Mouse (Mus musculus) forebrain, embryonic 16.5 days (tissue): ENCODE results near the gene Lsr. TPM values are rescaled to one million over a fixed set of nuclear protein-coding genes. Genes with fewer than 3 reads are reported as not detected.
"Not testable (repeated sequence)": the region's sequence is repeated elsewhere in the genome, so short reads cannot be mapped to it uniquely, and the experiment has no call there.

Experiments used
- ATAC-seq: fragments of 200-750 bp; cut with Nextera tagmentation; 2 replicates; pipeline ENCODE4 v1.8.0; 2017; ENCODE audit warnings: mild to moderate bottlenecking, moderate library complexity
- H3K27ac ChIP-seq: fragments of 300-500 bp; sonication (generic); 2 replicates; pipeline ENCODE4 v1.5.1; 2014; ENCODE audit warnings: low read length, control low read depth
- H3K27me3 ChIP-seq: fragments of 300-500 bp; sonication (generic); replicated peaks from 2 replicates; pipeline ENCODE4 v1.6.1; 2014; ENCODE audit warnings: low read length; ENCODE audit not compliant: control insufficient read depth, insufficient read depth
- H3K36me3 ChIP-seq: fragments of 300-500 bp; sonication (generic); 2 replicates; pipeline ENCODE4 v1.6.1; 2014; ENCODE audit not compliant: control insufficient read depth, insufficient read depth
- H3K4me1 ChIP-seq: fragments of 300-500 bp; sonication (generic); replicated peaks from 2 replicates; pipeline ENCODE4 v1.6.1; 2014; ENCODE audit warnings: low read length; ENCODE audit not compliant: control insufficient read depth, insufficient read depth
- H3K4me2 ChIP-seq: fragments of 300-500 bp; sonication (generic); 2 replicates; pipeline ENCODE4 v1.6.1; 2014; ENCODE audit warnings: mild to moderate bottlenecking, low read length, control low read depth
- H3K4me3 ChIP-seq: fragments of 300-500 bp; sonication (generic); replicated peaks from 2 replicates; pipeline ENCODE4 v1.5.1; 2014; ENCODE audit warnings: mild to moderate bottlenecking, low read length, control low read depth
- H3K9ac ChIP-seq: fragments of 300-500 bp; sonication (generic); replicated peaks from 2 replicates; pipeline ENCODE4 v1.6.1; 2014; ENCODE audit warnings: low read depth, low read length, control low read depth
- H3K9me3 ChIP-seq: fragments of 300-500 bp; sonication (generic); 2 replicates; pipeline ENCODE4 v1.6.1; 2016; ENCODE audit warnings: low read length; ENCODE audit not compliant: control insufficient read depth
- WGBS: fragments of 180-500 bp; shearing (Covaris S2); extraction: QIAGEN DNeasy Blood & Tissue Kit; methylation state at CpG from one replicate; pipeline ENCODE4 v1.1.7; 2014; 5-methylcytosine and 5-hydroxymethylcytosine counted together
- polyA plus RNA-seq: library from polyadenylated mRNA; unstranded; fragments of >200 nt; fragmentation: Nextera tagmentation; extraction: Ambion mirVana; gene quantifications from 2 replicates; pipeline ENCODE4 v1.2.1, GENCODE M21; 2015

The Lsr gene
- polyA plus RNA-seq, 1 experiment from 2014 or later = 21.3 TPM

GRCm38 (mm10) chr7:30945876-30946275 lies 27.4 kb downstream of the Lsr start:
- Histone ChIP-seq H3K36me3 (no peaks in the 10 kb centered on the region; the same call in 1 of the 2 replicates), H3K27me3 (no peaks in the 10 kb centered on the region), H3K9me3 (no peaks in the 10 kb centered on the region), H3K4me3 (no peak overlapping the region), H3K4me2 (no peak overlapping the region), H3K4me1 (no peaks in the 10 kb centered on the region), H3K27ac (no peak overlapping the region), H3K9ac (no peak overlapping the region)
- ATAC-seq = no peak
- WGBS = 95% methylated on average over 7 of the region's 7 CpGs

- WGBS = 92% methylated on average over 7 of the region's 7 CpGs
- not testable (repeated sequence) for H3K36me3 ChIP-seq, H3K9ac ChIP-seq, H3K4me3 ChIP-seq, H3K4me2 ChIP-seq, H3K27ac ChIP-seq, H3K9me3 ChIP-seq, ATAC-seq, H3K27me3 ChIP-seq, H3K4me1 ChIP-seq
Observed at GRCm38 (mm10) chr7:30945466-30945865, 27.8 kb downstream of the Lsr start.

GRCm38 (mm10) chr7:30944706-30945105 lies 28.6 kb downstream of the Lsr start:
- not testable (repeated sequence) for ATAC-seq

GRCm38 (mm10) chr7:30943909-30944635 lies 29.2 kb downstream of the Lsr start, which contains the start of gene Hamp:
Gene Hamp, minus strand, starts transcription at chr7:30944032.
- Histone ChIP-seq H3K36me3 (no peaks in the 10 kb centered on the region; the same call in 1 of the 2 replicates), H3K4me3 (no peak within 1 kb of the TSS), H3K27ac (no peak within 1 kb of the TSS), H3K4me1 (no peaks in the 10 kb centered on the region), H3K27me3 (no peaks in the 10 kb centered on the region), H3K9me3 (no peaks in the 10 kb centered on the region), H3K4me2 (no peak within 1 kb of the TSS), H3K9ac (no peak within 1 kb of the TSS)
- no peak for ATAC-seq
- 63% methylated on average over 9 of the region's 9 CpGs for WGBS

More at GRCm38 (mm10) chr7:30944706-30945105, 28.6 kb downstream of the Lsr start:
- not testable (repeated sequence) for H3K4me1 ChIP-seq, H3K36me3 ChIP-seq, H3K4me2 ChIP-seq, H3K27me3 ChIP-seq, H3K9ac ChIP-seq, H3K9me3 ChIP-seq, H3K27ac ChIP-seq, H3K4me3 ChIP-seq
- 64% methylated on average over 2 of the region's 2 CpGs for WGBS

- H3K4me3 ChIP-seq, H3K4me2 ChIP-seq, H3K27me3 ChIP-seq, H3K9ac ChIP-seq, H3K27ac ChIP-seq, H3K9me3 ChIP-seq, H3K4me1 ChIP-seq, H3K36me3 ChIP-seq, ATAC-seq: not testable (repeated sequence)
- WGBS = 77% methylated on average over 3 of the region's 3 CpGs
Observed at GRCm38 (mm10) chr7:30942365-30942764, 30.9 kb downstream of the Lsr start.

- H3K36me3 ChIP-seq, H3K4me1 ChIP-seq, H3K9ac ChIP-seq, H3K27me3 ChIP-seq, ATAC-seq, H3K9me3 ChIP-seq, H3K4me2 ChIP-seq, H3K27ac ChIP-seq, H3K4me3 ChIP-seq: not testable (repeated sequence)
- 87% methylated on average over 1 of the region's 1 CpGs for WGBS
Observed at GRCm38 (mm10) chr7:30940070-30940469, 33.2 kb downstream of the Lsr start.

GRCm38 (mm10) chr7:30935422-30936099 lies 37.7 kb downstream of the Lsr start:
- not testable (repeated sequence) for H3K27me3 ChIP-seq

GRCm38 (mm10) chr7:30924581-30924980 lies 48.7 kb downstream of the Lsr start, which contains the start of gene Hamp2:
Gene Hamp2, minus strand, starts transcription at chr7:30924681.
- H3K9me3 ChIP-seq, H3K36me3 ChIP-seq, H3K4me3 ChIP-seq, H3K27ac ChIP-seq, H3K4me1 ChIP-seq, ATAC-seq, H3K9ac ChIP-seq, H3K4me2 ChIP-seq, H3K27me3 ChIP-seq: not testable (repeated sequence)
- WGBS = 71% methylated on average over 2 of the region's 2 CpGs

More at GRCm38 (mm10) chr7:30935422-30936099, 37.7 kb downstream of the Lsr start:
- not testable (repeated sequence) for H3K36me3 ChIP-seq, H3K4me3 ChIP-seq, H3K27ac ChIP-seq, ATAC-seq, H3K4me2 ChIP-seq, H3K9me3 ChIP-seq, H3K9ac ChIP-seq, H3K4me1 ChIP-seq
- 73% methylated on average over 6 of the region's 6 CpGs for WGBS

GRCm38 (mm10) chr7:30924071-30924470 lies 49.2 kb downstream of the Lsr start:
- Histone ChIP-seq H3K4me2 (no peak overlapping the region), H3K36me3 (no peaks in the 10 kb centered on the region), H3K4me1 (no peaks in the 10 kb centered on the region), H3K9me3 (no peaks in the 10 kb centered on the region), H3K4me3 (no peak overlapping the region), H3K9ac (no peak overlapping the region), H3K27ac (no peak overlapping the region), H3K27me3 (no peaks in the 10 kb centered on the region)
- ATAC-seq = no peak
- WGBS = 62% methylated on average over 3 of the region's 3 CpGs
